Mouse (Mus musculus): Measurements from ENCODE around the gene Cnpy3.
"Not testable (repeated sequence)": the region's sequence is repeated elsewhere in the genome, so short reads cannot be mapped to it uniquely, and the experiment has no call there.

The Cnpy3 gene

DNA sequence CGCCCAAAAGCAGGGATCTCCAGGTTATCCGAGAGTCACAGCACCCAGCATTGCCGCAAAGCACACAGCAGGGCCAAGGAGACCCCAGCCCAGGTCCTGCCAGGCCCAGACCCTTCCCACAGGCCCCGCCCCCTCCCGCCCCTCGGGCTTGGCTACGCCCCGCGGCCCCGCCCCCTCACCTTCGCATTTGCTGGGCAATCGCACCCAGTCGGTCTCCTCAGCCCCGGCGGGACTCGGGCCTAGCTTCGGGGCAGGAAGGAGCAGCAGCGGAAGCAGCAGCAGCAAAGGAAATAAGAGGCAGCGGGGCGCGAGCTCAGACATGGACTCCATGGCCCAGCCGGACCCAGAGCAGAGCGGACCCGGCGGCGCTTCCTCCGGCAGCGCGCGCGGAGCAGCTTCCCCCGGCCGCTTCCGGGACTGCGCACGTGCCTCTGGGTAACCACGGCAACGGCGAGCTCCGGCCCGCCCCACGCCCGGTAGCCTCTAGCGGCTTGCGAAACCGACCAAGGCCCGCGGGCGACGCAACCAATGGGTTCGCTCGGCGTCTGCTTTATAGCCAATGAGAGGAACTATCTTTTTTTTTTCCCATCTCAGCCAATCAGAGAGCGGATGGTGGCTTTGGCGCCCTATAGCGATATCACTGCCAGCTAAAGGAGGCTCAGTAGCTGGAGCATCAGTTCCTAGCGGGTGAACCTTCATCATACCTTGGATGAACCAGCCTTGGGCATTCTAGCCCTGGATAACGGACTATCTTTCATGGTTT lies at the start of gene Cnpy3:
Cnpy3 (minus strand) TSS at position 421 of the 763 bp plus-strand sequence.
- peak; percentile 91 for DNase-seq (ENCODE audit: low read depth, low spot score)

- DNase-seq (ENCODE audit: low read depth, low spot score), result no peak
Measured at GRCm38 (mm10) chr17:46801761-46802160, 49.7 kb upstream of the Cnpy3 start.

DNA sequence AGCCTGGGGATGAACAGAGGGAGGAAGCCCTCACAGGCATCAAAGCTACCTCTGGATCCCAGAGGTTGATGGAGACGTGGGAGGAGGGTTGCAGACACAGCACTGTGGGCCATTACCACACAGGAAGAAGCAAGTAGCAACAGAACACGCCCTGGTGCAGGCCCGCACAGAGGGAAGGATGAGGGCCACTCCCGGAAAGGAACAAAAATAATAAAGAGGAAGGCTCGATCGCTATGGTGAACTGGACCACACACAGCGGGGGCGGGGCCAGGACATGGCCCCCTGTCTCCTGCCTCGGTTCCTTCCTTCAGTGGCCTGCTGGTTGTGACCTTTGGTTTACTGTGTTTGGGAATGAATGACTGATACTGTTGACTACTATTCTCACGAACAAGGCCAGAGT lies 47.7 kb upstream of the Cnpy3 start:
- no peak for DNase-seq (ENCODE audit: low read depth, low spot score)

DNA sequence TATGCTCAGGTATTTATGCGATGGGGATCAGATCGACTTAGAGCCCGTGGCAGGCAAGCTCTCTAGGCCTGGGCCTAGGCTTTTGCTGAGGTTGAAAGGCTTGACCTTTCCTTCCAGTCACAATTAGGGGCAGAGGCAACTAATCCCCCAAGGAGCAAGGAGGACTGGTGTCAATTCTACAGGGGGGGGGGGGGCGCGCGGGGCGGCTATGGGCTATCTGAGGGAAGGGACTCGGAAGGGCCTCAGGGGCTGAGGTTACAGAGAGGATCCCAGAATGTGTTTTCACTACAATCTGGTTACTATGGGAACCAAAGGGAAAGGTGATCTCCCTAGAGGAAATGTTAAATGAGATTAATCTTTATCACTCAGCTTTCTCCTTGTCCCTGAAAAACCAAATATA lies 45.4 kb upstream of the Cnpy3 start:
- no peak for DNase-seq (ENCODE audit: low read depth, low spot score)

GRCm38 (mm10) chr17:46796743-46797142 lies 44.7 kb upstream of the Cnpy3 start:
- no peak for DNase-seq (ENCODE audit: low read depth, low spot score)

- no peak for DNase-seq (ENCODE audit: low read depth, low spot score)
Measured at GRCm38 (mm10) chr17:46792963-46793362, 40.9 kb upstream of the Cnpy3 start.

DNA sequence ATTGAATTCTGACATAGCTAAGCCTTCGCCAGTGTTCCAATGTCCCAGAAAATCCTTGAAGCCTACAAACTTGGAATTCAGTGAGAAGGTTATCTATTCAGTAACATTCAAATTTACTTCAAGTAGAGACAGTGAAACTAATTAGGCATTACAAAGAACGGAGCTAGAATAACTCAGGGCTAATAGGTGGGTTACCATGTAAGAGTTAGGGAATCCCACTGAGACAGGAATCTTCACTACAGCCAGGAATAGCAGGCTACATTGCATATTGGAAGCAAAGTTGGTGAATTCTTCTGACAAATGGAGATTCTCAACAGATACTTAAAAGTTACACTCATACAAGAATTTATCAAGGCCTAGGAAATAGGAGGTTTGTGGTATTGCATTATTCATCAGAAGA lies 36.0 kb upstream of the Cnpy3 start:
- not testable (repeated sequence) for DNase-seq (ENCODE audit: low read depth, low spot score)

DNA sequence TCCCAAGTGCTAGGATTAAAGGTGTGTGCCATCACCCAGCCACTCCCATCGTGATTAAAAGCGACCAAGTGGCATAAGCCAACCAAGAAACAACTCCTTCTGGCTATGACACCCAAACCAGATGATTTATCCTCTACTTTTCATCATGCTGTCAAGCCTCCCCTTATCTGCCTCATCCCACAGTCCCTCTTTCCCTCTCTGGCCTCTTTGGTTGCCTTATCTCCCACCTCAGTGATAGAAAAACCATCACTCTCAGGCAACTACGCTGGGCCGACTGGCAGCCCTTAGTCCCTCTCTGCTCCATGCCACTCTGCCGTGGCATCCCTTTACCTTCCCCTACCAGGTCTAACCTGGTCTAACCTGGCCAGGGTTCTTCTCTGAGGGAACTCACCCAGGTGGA lies 34.9 kb upstream of the Cnpy3 start:
- no peak for DNase-seq (ENCODE audit: low read depth, low spot score)

- no peak for DNase-seq (ENCODE audit: low read depth, low spot score)
Measured at GRCm38 (mm10) chr17:46783222-46783565, 31.2 kb upstream of the Cnpy3 start.

DNA sequence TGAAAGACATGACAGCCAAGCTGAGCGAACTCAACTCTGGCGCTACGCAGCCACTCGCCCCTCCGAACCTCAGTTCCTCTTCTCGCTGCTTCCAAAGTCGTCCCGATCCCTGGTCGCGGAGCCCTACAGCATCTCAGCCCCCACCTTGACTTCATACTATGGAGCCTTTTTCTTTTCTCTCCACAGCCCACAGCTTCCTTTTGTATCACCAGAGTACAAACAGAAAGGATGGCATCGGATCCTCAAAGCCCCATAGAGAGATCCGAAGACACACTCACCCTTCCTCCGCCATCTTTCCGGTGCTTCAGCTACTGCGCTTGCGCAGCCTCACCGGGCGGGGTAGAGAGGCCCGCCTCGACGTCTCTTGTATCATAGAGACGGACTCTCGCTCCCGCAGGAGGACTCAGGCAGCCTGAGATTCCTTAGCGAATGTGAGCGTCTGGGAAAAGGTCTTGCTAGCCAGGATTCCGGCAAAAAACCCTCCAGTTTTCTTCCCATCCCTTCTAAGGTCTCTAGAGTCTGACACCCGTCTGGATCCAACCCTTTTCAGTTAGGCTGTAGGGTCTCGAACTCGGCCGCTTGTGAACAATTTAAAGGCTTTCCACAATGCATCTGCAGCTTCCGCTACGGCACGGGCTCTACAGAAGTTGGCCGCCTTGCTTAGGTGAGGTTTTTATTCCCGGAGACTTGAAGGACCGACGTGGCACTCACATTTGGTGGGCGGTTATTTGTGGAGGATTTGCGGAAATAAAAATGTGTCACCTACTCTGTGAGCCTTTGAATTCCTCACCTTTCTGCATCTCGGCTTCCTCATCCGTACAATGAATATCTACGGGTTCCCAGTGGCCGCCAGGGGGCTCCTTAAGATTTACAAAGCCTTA lies 30.6 kb upstream of the Cnpy3 start, which contains the start of gene Rpl7l1:
Rpl7l1 (minus strand) TSS at position 332 of the 881 bp plus-strand sequence.
- peak; percentile 91 for DNase-seq (ENCODE audit: low read depth, low spot score)

GRCm38 (mm10) chr17:46781876-46782275 lies 29.9 kb upstream of the Cnpy3 start:
- no peak for DNase-seq (ENCODE audit: low read depth, low spot score)

DNA sequence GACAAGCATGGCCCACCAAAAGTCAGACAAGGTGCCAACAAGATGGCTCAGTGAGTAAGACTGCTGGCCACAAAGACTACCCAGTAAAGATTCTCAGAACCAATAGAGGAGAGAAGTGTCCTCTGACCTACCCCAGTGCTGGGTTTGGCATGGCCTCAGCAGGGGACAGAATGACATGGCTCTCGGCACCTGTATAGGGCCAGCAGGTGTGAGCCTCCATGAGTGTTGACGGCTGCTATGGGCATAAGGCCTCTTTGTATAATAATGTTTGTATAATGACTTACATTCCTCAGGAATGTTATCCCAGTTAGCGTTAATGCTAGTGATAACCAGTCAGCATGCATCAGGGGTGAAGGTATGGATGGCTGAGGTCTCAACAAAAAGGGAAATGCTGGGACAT lies 24.1 kb upstream of the Cnpy3 start:
- DNase-seq (ENCODE audit: low read depth, low spot score), result no peak

GRCm38 (mm10) chr17:46775070-46775469 lies 23.1 kb upstream of the Cnpy3 start:
- no peak for DNase-seq (ENCODE audit: low read depth, low spot score)

GRCm38 (mm10) chr17:46774131-46774472 lies 22.1 kb upstream of the Cnpy3 start:
- no peak for DNase-seq (ENCODE audit: low read depth, low spot score)

- DNase-seq (ENCODE audit: low read depth, low spot score), result no peak
Measured at GRCm38 (mm10) chr17:46773278-46774130, 21.5 kb upstream of the Cnpy3 start.

- DNase-seq (ENCODE audit: low read depth, low spot score), result no peak
Measured at GRCm38 (mm10) chr17:46772404-46773277, 20.6 kb upstream of the Cnpy3 start, which contains the start of gene 2310039H08Rik. Gene 2310039H08Rik, plus strand, starts transcription at chr17:46772635.

DNA sequence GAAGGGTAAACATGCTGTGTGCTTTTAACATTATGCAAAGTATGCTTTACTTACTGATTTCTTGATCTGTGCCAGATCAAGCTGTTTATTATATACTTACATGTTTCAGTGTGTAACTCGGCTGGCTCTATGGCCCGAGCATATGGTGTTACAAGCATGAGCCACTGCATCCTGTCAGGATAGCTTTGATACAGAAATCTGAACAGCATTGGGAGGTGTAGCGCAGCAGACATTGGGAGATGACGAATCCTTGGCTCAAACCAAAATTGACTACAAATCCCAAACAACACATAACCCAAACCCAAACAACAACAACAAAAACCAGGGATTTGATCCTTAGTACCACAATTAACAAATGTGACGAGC lies 20.0 kb upstream of the Cnpy3 start:
- DNase-seq (ENCODE audit: low read depth, low spot score), result no peak

DNA sequence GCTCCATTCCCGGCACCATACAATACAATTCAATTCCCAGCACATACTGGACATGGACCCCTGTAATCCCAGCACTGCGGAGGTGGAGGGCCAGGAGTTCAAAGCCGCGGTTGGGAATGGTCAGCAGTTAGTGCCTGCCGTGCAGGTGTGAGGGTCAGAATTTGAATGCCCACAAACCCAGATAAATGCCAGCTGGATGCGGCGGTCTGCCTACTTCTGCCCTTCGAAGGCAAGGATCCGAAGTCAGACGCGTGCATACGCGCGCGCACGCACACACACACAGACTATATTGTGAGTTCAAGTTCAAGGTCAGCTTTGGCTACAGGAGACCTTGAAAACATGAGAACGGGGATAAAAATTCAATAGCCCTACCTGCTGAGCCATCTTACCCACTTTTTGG lies 19.6 kb upstream of the Cnpy3 start:
- DNase-seq (ENCODE audit: low read depth, low spot score), result no peak

DNA sequence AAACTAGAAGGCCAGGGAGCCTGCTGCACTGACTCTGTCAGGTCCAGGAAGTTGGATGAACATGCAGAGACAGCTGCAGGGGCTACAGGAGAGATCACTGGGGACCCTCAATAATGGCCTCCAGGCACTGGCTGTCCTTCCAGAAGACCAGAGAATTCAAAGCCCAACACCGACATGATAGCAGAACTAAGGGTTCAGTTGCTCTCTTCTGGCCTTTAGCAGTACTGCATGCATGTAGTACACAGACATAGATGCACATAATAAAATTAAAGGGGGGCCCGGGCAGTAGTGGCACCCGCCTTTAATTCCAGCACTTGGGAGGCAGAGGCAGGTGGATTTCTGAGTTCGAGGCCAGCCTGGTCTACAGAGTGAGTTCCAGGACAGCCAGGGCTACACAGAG lies 19.0 kb upstream of the Cnpy3 start:
- no peak for DNase-seq (ENCODE audit: low read depth, low spot score)

DNA sequence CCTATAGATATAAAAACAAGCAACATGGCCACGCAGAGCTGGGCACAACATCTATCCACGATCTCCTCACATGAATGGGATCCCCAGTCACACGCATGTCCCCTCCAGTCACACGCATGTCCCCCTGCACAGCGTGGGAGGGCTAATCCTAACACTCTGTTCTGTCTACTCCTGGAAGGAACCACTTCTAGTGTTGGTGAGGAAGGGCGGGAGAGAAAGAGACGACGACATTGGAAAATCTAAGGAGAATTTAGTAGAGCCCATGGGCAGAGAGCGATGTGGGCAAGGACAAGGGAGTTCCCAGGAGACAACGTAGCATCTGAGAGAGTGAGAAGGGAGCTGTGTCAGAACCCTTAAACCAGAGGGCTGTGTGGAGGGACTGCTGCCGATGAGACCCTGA lies 18.5 kb upstream of the Cnpy3 start:
- DNase-seq (ENCODE audit: low read depth, low spot score), result no peak

- DNase-seq (ENCODE audit: low read depth, low spot score), result no peak
Measured at GRCm38 (mm10) chr17:46767868-46768267, 15.9 kb upstream of the Cnpy3 start.
